ENCODE assay signal across 8 mouse cellular contexts in the genomic region with DNA sequence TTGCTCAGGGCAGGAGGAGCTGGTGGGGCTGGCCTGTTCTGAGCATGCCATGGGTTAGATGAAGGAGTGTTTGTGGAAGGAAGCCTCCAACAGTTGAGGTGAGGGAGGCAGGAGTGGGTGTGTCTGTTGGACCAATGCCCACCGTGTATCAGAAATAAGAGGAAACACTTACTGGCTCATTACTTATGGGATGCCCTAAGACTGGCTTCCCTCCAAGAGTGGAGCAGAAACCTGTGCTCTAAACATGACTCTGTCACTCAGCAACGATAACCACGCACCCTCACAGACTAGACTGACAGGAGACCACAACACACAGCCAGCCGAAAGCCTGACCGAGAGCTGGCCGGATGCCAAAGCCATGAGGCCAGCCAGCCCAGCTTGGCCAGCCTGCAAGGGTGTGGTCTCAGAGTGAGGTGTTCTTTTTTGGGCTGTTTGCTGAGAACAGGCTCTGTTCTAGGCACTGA. TPM values are rescaled to one million over a fixed set of nuclear protein-coding genes. Genes with fewer than 3 reads are reported as not detected.
A peak's percentile ranks its signal among the peaks of the same experiment; 100 is the strongest.
DNase-seq lines count a peak whose midpoint lies in the region; ATAC-seq and TF ChIP-seq lines count a peak whose summit lies in the region.

No protein-coding gene starts in this region.

- ATAC-seq in megakaryocyte progenitor cell, adult 5-6 weeks (replicated peaks; ENCODE audit: poor library complexity): peak; percentile 85

- H3K4me1 ChIP-seq in bone marrow, adult 2 months (ENCODE audit: control insufficient read depth, insufficient read depth, low read length): peaks cover 5% of the 10 kb centered on the region

- TF ChIP-seq POLR2A in bone marrow, adult 2 months (IDR thresholded peaks at IDR 0.05; ENCODE audit: borderline replicate concordance, control insufficient read depth, low read depth, low read length): 0 out of 2 replicates have a peak, but pooled peaks have one; percentile 24

- H3K4me3 ChIP-seq in bone marrow, adult 2 months (replicated peaks; ENCODE audit: control insufficient read depth, low read depth, low read length): no peak overlapping the region

- no peak for TF ChIP-seq CTCF in bone marrow, adult 2 months (IDR thresholded peaks at IDR 0.05; ENCODE audit: control insufficient read depth, insufficient read depth, low read length)

- 4% methylated on average over 6 of the region's 6 CpGs for WGBS in bone marrow, adult 2 months

- peak overlapping the region; percentile 90 for H3K27ac ChIP-seq in bone marrow, adult 2 months (ENCODE audit: control insufficient read depth, insufficient read depth, low read depth, low read length, poor library complexity)

- peak; percentile 73 for DNase-seq in testis, postnatal 10 days (ENCODE audit: low spot score)
- DNase-seq in testis, postnatal 14 days (ENCODE audit: low spot score): no peak
- DNase-seq in heart, adult 8-10 months (ENCODE audit: low spot score): peak; percentile 33
- DNase-seq in kidney, postnatal 10 days: peak; percentile 73
- DNase-seq in layer of hippocampus, adult 11-12 months (ENCODE audit: low spot score): no peak
- DNase-seq in embryo, embryonic 10.5 days (ENCODE audit: low spot score): no peak

RNA-seq across cellular contexts. Expression of a gene that starts 28.0 kb away (rescaled TPM):
- polyA plus RNA-seq in bone marrow, adult 2 months (2011; ENCODE audit: insufficient read depth, insufficient read length, low replicate concordance, missing spikeins): 7.6 and 19.6 TPM in 2 replicates
- not detected for total RNA-seq in heart, adult 8-10 months (2022)
- total RNA-seq in megakaryocyte progenitor cell, adult 5-6 weeks (2015): 1.3 and 1.9 TPM in 2 replicates
- total RNA-seq in megakaryocyte progenitor cell, adult 5-6 weeks (2017): 0.98 and 1.5 TPM in 2 replicates

Comparison
In these comparisons a context has a peak if more than half of its experiments do, and no peak if none do; other contexts are left out.
1. DNase-seq: peak in testis, postnatal 10 days (single experiment), heart, adult 8-10 months (single experiment) and kidney, postnatal 10 days (single experiment); none in testis, postnatal 14 days (single experiment), layer of hippocampus, adult 11-12 months (single experiment) and embryo, embryonic 10.5 days (single experiment).